Mouse (Mus musculus) lung, postnatal 0 days (tissue): ENCODE measurements around the gene Speg. TPM values are rescaled to one million over a fixed set of nuclear protein-coding genes. Genes with fewer than 3 reads are reported as not detected.

Experiments
- ATAC-seq: fragments of 200-750 bp; cut with Nextera tagmentation; 2 replicates; pipeline ENCODE4 v1.8.0; 2017; ENCODE audit warnings: moderate library complexity
- DNase-seq: peaks from one replicate; pipeline ENCODE4 v3.0.0-alpha.2; 2016; ENCODE audit warnings: low spot score
- H3K27ac ChIP-seq: fragments of 300-500 bp; sonication (generic); 2 replicates; pipeline ENCODE4 v1.5.1; 2014; ENCODE audit warnings: antibody characterized with exemption, mild to moderate bottlenecking, low read length, mixed read lengths
- H3K27me3 ChIP-seq: fragments of 300-500 bp; sonication (generic); replicated peaks from 2 replicates; pipeline ENCODE4 v1.6.1; 2014; ENCODE audit warnings: low read length, mixed read lengths; ENCODE audit not compliant: insufficient read depth
- H3K36me3 ChIP-seq: fragments of 300-500 bp; sonication (generic); 2 replicates; pipeline ENCODE4 v1.6.1; 2014; ENCODE audit warnings: low read length, mixed read lengths; ENCODE audit not compliant: insufficient read depth
- H3K4me1 ChIP-seq: fragments of 300-500 bp; sonication (generic); 2 replicates; pipeline ENCODE4 v1.6.1; 2014; ENCODE audit warnings: antibody characterized with exemption, low read depth, low read length, mixed read lengths; ENCODE audit not compliant: insufficient read depth
- H3K4me2 ChIP-seq: fragments of 300-500 bp; sonication (generic); replicated peaks from 2 replicates; pipeline ENCODE4 v1.6.1; 2014; ENCODE audit warnings: low read depth, mild to moderate bottlenecking, low read length, moderate library complexity, mixed read lengths
- H3K4me3 ChIP-seq: fragments of 300-500 bp; sonication (generic); 2 replicates; pipeline ENCODE4 v1.5.1; 2014; ENCODE audit warnings: low read depth, low read length
- H3K9ac ChIP-seq: fragments of 300-500 bp; sonication (generic); replicated peaks from 2 replicates; pipeline ENCODE4 v1.6.1; 2014; ENCODE audit warnings: low read depth, mild to moderate bottlenecking
- H3K9me3 ChIP-seq: fragments of 300-500 bp; sonication (generic); 2 replicates; pipeline ENCODE4 v1.6.1; 2016; ENCODE audit warnings: low read length, mixed read lengths
- CTCF ChIP-seq: IDR thresholded peaks from 2 replicates; pipeline ENCODE4 v1.5.1; 2016; ENCODE audit warnings: antibody characterized with exemption, mild to moderate bottlenecking
- EP300 ChIP-seq: IDR thresholded peaks from 2 replicates; pipeline ENCODE4 v1.6.1; 2016; ENCODE audit warnings: antibody characterized with exemption, mild to moderate bottlenecking, control low read depth
- WGBS: fragments of 180-500 bp; shearing (Covaris S2); extraction: QIAGEN DNeasy Blood & Tissue Kit; methylation state at CpG from one replicate; pipeline ENCODE4 v1.1.7; 2014; 5-methylcytosine and 5-hydroxymethylcytosine counted together
- polyA plus RNA-seq: library from polyadenylated mRNA; unstranded; fragments of >200 nt; fragmentation: Nextera tagmentation; extraction: Ambion mirVana; gene quantifications from 2 replicates; pipeline ENCODE4 v1.2.1, GENCODE M21; 2015

Speg gene
- polyA plus RNA-seq, 1 experiment from 2014 or later, result 15.4 TPM

- peak; percentile 17; the same call in 1 of the 2 replicates for ATAC-seq
- H3K36me3 ChIP-seq, result no peaks in the 10 kb centered on the region
- no peak overlapping the region for H3K27ac ChIP-seq
- peak overlapping the region; percentile 17; the same call in 1 of the 2 replicates for H3K4me2 ChIP-seq
- peaks cover 26% of the 10 kb centered on the region for H3K27me3 ChIP-seq
- no peaks in the 10 kb centered on the region for H3K4me1 ChIP-seq
- no peak overlapping the region for H3K9ac ChIP-seq
- H3K9me3 ChIP-seq, result no peaks in the 10 kb centered on the region
- no peak for DNase-seq
- 12% methylated on average over 93 of the region's 94 CpGs for whole genome bisulfite sequencing
- TF ChIP-seq EP300, result no peak
- TF ChIP-seq CTCF, result peak; percentile 18; the same call in 1 of the 2 replicates
- H3K4me3 ChIP-seq, result no peak overlapping the region; the same call in 1 of the 2 replicates
Measured at GRCm38 (mm10) chr1:75387929-75388897, 13.1 kb downstream of the Speg start.

GRCm38 (mm10) chr1:75388898-75389515, 13.9 kb downstream of the Speg start:
- DNase-seq (no peak), ATAC-seq (no peak)
- no peak for TF ChIP-seq CTCF
- no peak for TF ChIP-seq EP300
- no peak overlapping the region for H3K4me2 ChIP-seq
- H3K4me3 ChIP-seq, result no peak overlapping the region
- H3K9me3 ChIP-seq, result no peaks in the 10 kb centered on the region
- no peaks in the 10 kb centered on the region for H3K36me3 ChIP-seq
- H3K4me1 ChIP-seq, result no peaks in the 10 kb centered on the region
- no peak overlapping the region for H3K27ac ChIP-seq
- H3K9ac ChIP-seq, result no peak overlapping the region
- 41% methylated on average over 23 of the region's 23 CpGs for WGBS
- H3K27me3 ChIP-seq, result peaks cover 26% of the 10 kb centered on the region

DNA sequence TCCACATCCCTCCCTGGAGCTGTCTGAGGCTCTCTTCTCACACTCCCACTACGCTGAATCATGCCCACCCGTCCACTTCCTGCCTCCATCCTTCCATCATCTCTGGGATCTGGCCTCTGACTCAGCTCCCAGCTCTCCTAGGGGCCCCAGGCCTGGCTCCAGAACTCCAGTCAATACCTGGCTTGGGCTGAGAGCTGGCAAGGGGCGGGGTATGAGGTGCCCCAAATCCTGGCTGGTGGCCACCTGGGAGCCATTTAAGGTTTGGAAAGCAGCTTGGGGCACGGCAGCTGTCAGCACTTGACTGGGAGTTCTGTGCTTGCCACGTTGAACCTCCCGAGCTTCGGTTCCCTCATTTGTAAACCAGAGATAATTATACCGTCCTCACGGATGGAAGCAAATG, 18.0 kb downstream of the Speg start:
- no peak overlapping the region for H3K27ac ChIP-seq
- H3K4me2 ChIP-seq, result no peak overlapping the region
- peak; percentile 31 for DNase-seq
- H3K36me3 ChIP-seq, result no peaks in the 10 kb centered on the region
- 53% methylated on average over 9 of the region's 9 CpGs for WGBS
- H3K9ac ChIP-seq, result no peak overlapping the region
- ATAC-seq, result peak; percentile 48; the same call in 1 of the 2 replicates
- peaks cover 14% of the 10 kb centered on the region for H3K27me3 ChIP-seq
- TF ChIP-seq EP300 (no peak), CTCF (no peak)
- H3K9me3 ChIP-seq, result no peaks in the 10 kb centered on the region
- H3K4me1 ChIP-seq, result no peaks in the 10 kb centered on the region
- no peak overlapping the region for H3K4me3 ChIP-seq

DNA sequence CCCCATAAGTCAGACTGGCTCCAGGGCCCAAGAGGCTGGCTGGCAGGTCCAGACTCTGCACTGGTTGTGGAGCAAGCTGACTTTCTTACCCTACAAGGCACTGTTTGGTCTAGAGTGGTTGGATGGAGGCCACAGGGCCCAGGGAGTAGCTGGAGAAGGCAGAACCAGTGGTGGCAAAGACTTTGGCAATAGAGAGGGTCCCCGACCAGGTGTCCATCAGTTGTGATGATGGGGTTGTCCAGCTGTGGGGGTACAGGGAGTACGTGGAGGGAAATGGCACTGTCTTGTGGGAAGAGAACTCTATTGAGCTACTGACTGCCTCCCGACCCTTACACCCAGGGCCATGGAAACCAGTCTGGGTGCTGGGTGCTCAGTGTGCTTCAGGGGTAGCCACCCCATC, 18.7 kb downstream of the Speg start:
- H3K4me2 ChIP-seq, result no peak overlapping the region
- no peak overlapping the region for H3K9ac ChIP-seq
- H3K9me3 ChIP-seq, result no peaks in the 10 kb centered on the region
- DNase-seq (no peak), ATAC-seq (no peak)
- no peak overlapping the region for H3K27ac ChIP-seq
- TF ChIP-seq EP300, result no peak
- TF ChIP-seq CTCF, result no peak
- H3K27me3 ChIP-seq, result peaks cover 7% of the 10 kb centered on the region
- H3K36me3 ChIP-seq, result no peaks in the 10 kb centered on the region
- 88% methylated on average over 3 of the region's 3 CpGs for WGBS
- H3K4me3 ChIP-seq, result no peak overlapping the region
- H3K4me1 ChIP-seq, result no peaks in the 10 kb centered on the region; the same call in 1 of the 2 replicates

- H3K27me3 ChIP-seq, result no peaks in the 10 kb centered on the region
- DNase-seq (peak; percentile 97), ATAC-seq (peak; percentile 86)
- WGBS, result 8% methylated on average over 9 of the region's 9 CpGs
- H3K27ac ChIP-seq, result peak overlapping the region; percentile 84
- H3K4me3 ChIP-seq, result no peak overlapping the region
- no peak for TF ChIP-seq EP300
- peak; percentile 87 for TF ChIP-seq CTCF
- no peaks in the 10 kb centered on the region for H3K9me3 ChIP-seq
- H3K4me1 ChIP-seq, result peaks cover 9% of the 10 kb centered on the region
- H3K36me3 ChIP-seq, result 0 out of 2 replicates have a peak, but pooled peaks cover 2% of the 10 kb centered on the region
- peak overlapping the region; percentile 44; the same call in 1 of the 2 replicates for H3K4me2 ChIP-seq
- no peak overlapping the region for H3K9ac ChIP-seq
Measured at GRCm38 (mm10) chr1:75398761-75399402, 23.8 kb downstream of the Speg start.
